Mouse (Mus musculus) lung, embryonic 16.5 days (tissue): ENCODE results near the gene Scamp4. TPM values are rescaled to one million over a fixed set of nuclear protein-coding genes. Genes with fewer than 3 reads are reported as not detected.
"Not testable (repeated sequence)": the region's sequence is repeated elsewhere in the genome, so short reads cannot be mapped to it uniquely, and the experiment has no call there.

ENCODE experiments used
- ATAC-seq: fragments of 200-750 bp; cut with Nextera tagmentation; 2 replicates; pipeline ENCODE4 v1.8.0; 2017; ENCODE audit warnings: low read depth, mild to moderate bottlenecking, moderate library complexity
- H3K27ac ChIP-seq: fragments of 300-500 bp; sonication (generic); 2 replicates; pipeline ENCODE4 v1.5.1; 2014; ENCODE audit warnings: mild to moderate bottlenecking, control low read depth, low read length
- H3K27me3 ChIP-seq: fragments of 300-500 bp; sonication (generic); 2 replicates; pipeline ENCODE4 v1.6.1; 2014; ENCODE audit warnings: low read depth, low read length, mixed read lengths; ENCODE audit not compliant: control insufficient read depth, insufficient read depth
- H3K36me3 ChIP-seq: fragments of 300-500 bp; sonication (generic); 2 replicates; pipeline ENCODE4 v1.6.1; 2014; ENCODE audit warnings: low read length; ENCODE audit not compliant: control insufficient read depth, insufficient read depth
- H3K4me1 ChIP-seq: fragments of 300-500 bp; sonication (generic); replicated peaks from 2 replicates; pipeline ENCODE4 v1.6.1; 2014; ENCODE audit warnings: low read length, mixed read lengths; ENCODE audit not compliant: control insufficient read depth, insufficient read depth
- H3K4me2 ChIP-seq: fragments of 300-500 bp; sonication (generic); 2 replicates; pipeline ENCODE4 v1.6.1; 2014; ENCODE audit warnings: low read depth, low read length, control low read depth
- H3K4me3 ChIP-seq: fragments of 300-500 bp; sonication (generic); 2 replicates; pipeline ENCODE4 v1.5.1; 2014; ENCODE audit warnings: mild to moderate bottlenecking, low read length, control low read depth
- H3K9ac ChIP-seq: fragments of 300-500 bp; sonication (generic); 2 replicates; pipeline ENCODE4 v1.6.1; 2014; ENCODE audit warnings: low read length, control low read depth
- H3K9me3 ChIP-seq: fragments of 300-500 bp; sonication (generic); 2 replicates; pipeline ENCODE4 v1.6.1; 2016; ENCODE audit warnings: low read length; ENCODE audit not compliant: control insufficient read depth
- WGBS: fragments of 180-500 bp; shearing (Covaris S2); extraction: QIAGEN DNeasy Blood & Tissue Kit; methylation state at CpG from one replicate; pipeline ENCODE4 v1.1.7; 2014; 5-methylcytosine and 5-hydroxymethylcytosine counted together
- polyA plus RNA-seq: library from polyadenylated mRNA; unstranded; fragments of >200 nt; fragmentation: Nextera tagmentation; extraction: Ambion mirVana; gene quantifications from 2 replicates; pipeline ENCODE4 v1.2.1, GENCODE M21; 2015

Scamp4 gene
- polyA plus RNA-seq, 1 experiment from 2014 or later: 81.8 TPM

- Histone ChIP-seq H3K27ac (peak overlapping the region; percentile 90), H3K9me3 (no peaks in the 10 kb centered on the region), H3K4me2 (peak overlapping the region; percentile 97), H3K4me1 (peaks cover 30% of the 10 kb centered on the region), H3K9ac (peak overlapping the region; percentile 94), H3K4me3 (peak overlapping the region; percentile 88), H3K36me3 (no peaks in the 10 kb centered on the region; the same call in 1 of the 2 replicates), H3K27me3 (no peaks in the 10 kb centered on the region)
- 7% methylated on average over 15 of the region's 15 CpGs for WGBS
- no peak for ATAC-seq
Measured at GRCm38 (mm10) chr10:80623457-80624191, 21.0 kb downstream of the Scamp4 start.

DNA sequence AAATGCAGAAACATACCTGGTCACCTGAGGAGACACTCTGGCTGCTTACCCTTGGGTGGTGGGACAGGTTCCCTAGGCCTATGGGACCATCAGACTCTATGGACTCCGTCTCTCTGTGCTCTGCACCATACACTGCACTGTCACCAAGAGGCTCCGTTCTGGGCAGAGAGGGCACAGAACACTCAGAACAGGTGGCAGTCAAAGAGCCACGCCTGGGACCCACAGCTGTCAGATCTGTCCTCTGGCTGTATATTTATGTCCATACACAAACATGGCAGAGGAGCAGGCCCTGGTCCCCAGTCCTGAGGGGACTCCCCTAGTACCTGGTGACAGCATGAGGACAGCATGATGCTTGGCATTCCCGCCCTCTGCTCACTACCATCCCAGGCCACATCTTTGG, 23.1 kb downstream of the Scamp4 start:
- Histone ChIP-seq H3K4me2 (no peak overlapping the region), H3K9me3 (no peaks in the 10 kb centered on the region), H3K4me1 (peaks cover 30% of the 10 kb centered on the region), H3K4me3 (no peak overlapping the region), H3K36me3 (no peaks in the 10 kb centered on the region; the same call in 1 of the 2 replicates), H3K27ac (no peak overlapping the region), H3K27me3 (no peaks in the 10 kb centered on the region), H3K9ac (no peak overlapping the region)
- 89% methylated on average over 4 of the region's 4 CpGs for WGBS
- ATAC-seq: no peak

- Histone ChIP-seq H3K27ac (no peak overlapping the region), H3K9ac (peak overlapping the region; percentile 32; the same call in 1 of the 2 replicates), H3K4me3 (no peak overlapping the region), H3K27me3 (no peaks in the 10 kb centered on the region), H3K36me3 (no peaks in the 10 kb centered on the region; the same call in 1 of the 2 replicates), H3K4me2 (no peak overlapping the region), H3K4me1 (peaks cover 25% of the 10 kb centered on the region), H3K9me3 (no peaks in the 10 kb centered on the region)
- ATAC-seq: no peak
- 57% methylated on average over 1 of the region's 2 CpGs for WGBS
Measured at GRCm38 (mm10) chr10:80627685-80628084, 25.0 kb downstream of the Scamp4 start.

DNA sequence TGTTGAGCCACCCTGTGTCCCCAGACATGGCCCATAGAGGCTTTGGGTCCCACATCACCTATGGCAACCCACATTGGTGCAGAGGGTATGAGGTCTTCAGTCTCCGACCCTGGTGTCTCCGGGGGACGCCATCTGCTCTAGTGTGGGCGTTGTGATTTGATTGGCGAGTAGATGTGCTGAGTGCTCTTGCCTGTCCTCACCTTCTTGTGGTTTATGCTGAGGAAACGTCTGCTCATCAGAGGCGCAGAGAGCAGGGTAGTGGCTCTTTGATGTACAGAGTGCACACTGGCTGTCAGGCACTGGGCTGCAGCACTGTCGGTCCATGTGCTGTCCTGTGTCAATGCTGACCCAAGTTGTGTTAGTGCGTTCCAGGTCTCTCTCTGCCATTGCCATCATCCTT, 26.3 kb downstream of the Scamp4 start:
- 75% methylated on average over 9 of the region's 9 CpGs for WGBS
- Histone ChIP-seq H3K4me3 (no peak overlapping the region), H3K36me3 (no peaks in the 10 kb centered on the region; the same call in 1 of the 2 replicates), H3K27me3 (no peaks in the 10 kb centered on the region), H3K4me2 (no peak overlapping the region), H3K4me1 (peaks cover 17% of the 10 kb centered on the region), H3K27ac (no peak overlapping the region), H3K9ac (no peak overlapping the region), H3K9me3 (no peaks in the 10 kb centered on the region)
- no peak for ATAC-seq

DNA sequence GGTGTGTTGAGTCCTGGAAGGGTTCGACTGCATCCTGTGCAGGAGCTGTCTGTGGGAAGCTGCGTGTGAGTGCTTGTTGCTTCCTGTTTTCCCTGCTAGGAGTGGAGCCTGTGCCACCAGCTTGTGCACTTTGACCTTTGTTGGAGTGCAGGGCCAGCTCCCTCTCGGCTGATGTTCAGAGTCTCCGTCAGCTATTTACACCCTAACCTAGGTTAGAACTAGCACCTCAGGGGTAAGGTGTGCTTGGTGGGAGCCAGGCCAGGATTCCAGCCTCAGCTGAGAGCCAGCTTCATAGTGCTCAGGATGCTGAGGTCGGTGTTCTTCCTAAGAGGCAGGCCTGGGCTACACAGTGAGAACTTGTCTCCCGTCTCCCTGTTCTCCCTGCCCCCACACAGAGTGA, 32.7 kb downstream of the Scamp4 start:
- no peak overlapping the region for H3K4me3 ChIP-seq
- no peak overlapping the region for H3K27ac ChIP-seq
- no peaks in the 10 kb centered on the region for H3K9me3 ChIP-seq
- no peak for ATAC-seq
- H3K4me1 ChIP-seq: no peaks in the 10 kb centered on the region
- no peak overlapping the region for H3K4me2 ChIP-seq
- whole genome bisulfite sequencing: 79% methylated on average over 6 of the region's 6 CpGs
- no peaks in the 10 kb centered on the region for H3K27me3 ChIP-seq
- H3K36me3 ChIP-seq: peaks cover 47% of the 10 kb centered on the region
- H3K9ac ChIP-seq: no peak overlapping the region

- H3K4me2 ChIP-seq: no peak overlapping the region
- ATAC-seq: no peak
- H3K27me3 ChIP-seq: no peaks in the 10 kb centered on the region
- H3K4me3 ChIP-seq: no peak overlapping the region
- H3K4me1 ChIP-seq: no peaks in the 10 kb centered on the region
- 89% methylated on average over 10 of the region's 10 CpGs for WGBS
- no peak overlapping the region for H3K9ac ChIP-seq
- no peak overlapping the region for H3K27ac ChIP-seq
- peaks cover 45% of the 10 kb centered on the region for H3K36me3 ChIP-seq
- H3K9me3 ChIP-seq: no peaks in the 10 kb centered on the region
Measured at GRCm38 (mm10) chr10:80646936-80647335, 44.3 kb downstream of the Scamp4 start.

DNA sequence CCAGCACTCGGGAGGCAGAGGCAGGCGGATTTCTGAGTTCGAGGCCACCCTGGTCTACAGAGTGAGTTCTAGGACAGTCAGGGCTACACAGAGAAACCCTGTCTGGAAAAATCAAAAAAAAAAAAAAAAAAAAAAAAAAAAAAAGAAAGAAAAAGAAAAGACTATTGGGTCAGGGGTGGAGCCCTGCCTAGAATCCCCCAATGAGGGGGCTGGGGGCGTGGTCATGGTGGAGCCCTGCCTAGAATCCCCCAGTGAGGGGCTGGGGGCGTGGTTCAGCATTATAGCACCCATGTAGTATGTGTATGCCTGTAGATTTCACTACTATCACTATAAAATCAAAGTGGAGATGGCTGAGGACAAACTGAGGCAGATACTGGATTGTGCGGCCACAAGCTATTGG, 47.2 kb downstream of the Scamp4 start:
- H3K4me2 ChIP-seq, ATAC-seq, H3K9ac ChIP-seq, H3K9me3 ChIP-seq, H3K4me3 ChIP-seq, H3K4me1 ChIP-seq, H3K27me3 ChIP-seq, H3K27ac ChIP-seq: not testable (repeated sequence)
- peaks cover 23% of the 10 kb centered on the region for H3K36me3 ChIP-seq
- WGBS: 83% methylated on average over 6 of the region's 6 CpGs

GRCm38 (mm10) chr10:80650392-80650791, 47.7 kb downstream of the Scamp4 start:
- H3K4me2 ChIP-seq: no peak overlapping the region
- no peak for ATAC-seq
- H3K36me3 ChIP-seq: peaks cover 18% of the 10 kb centered on the region
- H3K4me3 ChIP-seq: no peak overlapping the region
- no peak overlapping the region for H3K9ac ChIP-seq
- no peaks in the 10 kb centered on the region for H3K9me3 ChIP-seq
- no peaks in the 10 kb centered on the region for H3K27me3 ChIP-seq
- WGBS: 97% methylated on average over 10 of the region's 10 CpGs
- H3K27ac ChIP-seq: no peak overlapping the region
- H3K4me1 ChIP-seq: peaks cover 13% of the 10 kb centered on the region

DNA sequence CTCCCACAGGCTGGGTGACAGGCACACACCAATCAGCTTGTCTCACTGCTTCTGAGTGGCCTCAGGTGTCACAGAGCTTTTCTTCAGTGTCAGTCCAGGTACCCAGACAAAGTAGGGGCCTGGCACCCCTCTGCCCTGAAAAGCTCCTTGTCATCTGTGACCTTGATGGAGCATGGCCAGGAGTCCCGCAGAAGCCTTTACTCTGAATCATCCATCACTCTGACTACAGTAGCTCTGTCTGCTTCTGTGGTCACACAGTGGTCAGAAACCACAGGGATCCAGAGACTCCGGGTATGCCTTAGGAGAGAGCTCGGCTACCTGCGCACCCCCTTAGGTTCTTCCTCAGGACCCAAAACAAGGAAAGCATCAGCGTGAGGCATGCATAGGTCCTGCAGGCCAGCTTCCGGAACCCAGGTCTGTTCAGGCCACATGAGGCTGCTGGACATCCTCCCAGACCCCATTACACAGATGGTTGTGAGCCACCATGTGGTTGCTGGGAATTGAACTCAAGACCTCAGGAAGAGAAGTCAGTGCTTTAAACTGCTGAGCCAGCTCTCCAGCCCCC, 50.6 kb downstream of the Scamp4 start:
- H3K4me2 ChIP-seq: no peak overlapping the region
- no peak overlapping the region for H3K4me3 ChIP-seq
- WGBS: 82% methylated on average over 6 of the region's 6 CpGs
- H3K9me3 ChIP-seq: no peaks in the 10 kb centered on the region
- H3K27me3 ChIP-seq: no peaks in the 10 kb centered on the region
- H3K36me3 ChIP-seq: 0 out of 2 replicates have a peak, but pooled peaks cover under 1% of the 10 kb centered on the region
- H3K9ac ChIP-seq: no peak overlapping the region
- H3K4me1 ChIP-seq: peaks cover 20% of the 10 kb centered on the region
- no peak for ATAC-seq
- H3K27ac ChIP-seq: no peak overlapping the region
